Mouse (Mus musculus) yolk sac, embryonic 10.5 days (tissue): ENCODE measurements around the gene Tnnt2.

ENCODE experiments used
- DNase-seq: peaks from one replicate; pipeline ENCODE4 v3.0.0-alpha.2; 2017; ENCODE audit warnings: low spot score

The Tnnt2 gene

DNA sequence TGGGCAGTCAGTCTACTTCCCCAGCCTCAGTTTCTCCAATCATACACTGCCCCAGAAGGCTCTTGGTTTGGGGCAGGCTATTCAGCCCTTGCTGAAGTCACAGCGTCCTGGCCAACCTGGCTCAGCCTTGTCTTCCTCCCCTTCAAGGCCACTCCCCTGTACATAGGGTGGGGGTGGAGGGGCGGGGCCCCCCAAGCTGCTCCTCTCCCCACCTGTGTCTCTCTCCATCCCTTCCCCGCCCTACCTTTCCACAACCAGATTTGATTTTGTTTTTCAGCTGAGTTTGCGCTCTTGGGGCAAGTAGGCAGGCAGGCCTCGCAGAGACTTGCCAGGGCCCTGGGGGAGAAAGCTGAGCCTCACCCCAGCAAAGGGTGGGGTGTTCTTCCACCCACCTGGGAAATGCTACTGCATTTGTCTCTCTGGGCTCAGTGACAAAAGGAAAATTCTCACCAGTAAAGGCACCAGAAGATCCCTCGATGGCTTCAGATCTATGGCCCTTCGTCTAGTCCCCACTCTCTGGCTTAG lies 63.9 kb downstream of the Tnnt2 start:
- no peak for DNase-seq
